Mouse (Mus musculus) CH12.LX (cell line): ENCODE measurements around the gene Tmem150a. TPM values are rescaled to one million over a fixed set of nuclear protein-coding genes. Genes with fewer than 3 reads are reported as not detected.

ENCODE experiments used
- DNase-seq: peaks from one replicate; pipeline ENCODE4 v3.0.0-alpha.2; 2013; ENCODE audit errors: extremely low read depth
- H3K27ac ChIP-seq: 2 replicates; pipeline ENCODE4 v1.5.1; 2012; ENCODE audit warnings: low read depth, mild to moderate bottlenecking, control low read depth, moderate library complexity; ENCODE audit not compliant: insufficient read depth
- H3K27me3 ChIP-seq: replicated peaks from 2 replicates; pipeline ENCODE3; 2012; ENCODE audit warnings: inconsistent platforms
- H3K36me3 ChIP-seq, 2 experiments: replicated peaks in 1 of 2; 2 replicates each; pipeline versions ENCODE3 to v1.6.1; 2012; ENCODE audit warnings: inconsistent platforms in 1 of 2, low read length in 1 of 2, mild to moderate bottlenecking in 1 of 2, mixed read lengths in 1 of 2, moderate library complexity in 1 of 2; ENCODE audit not compliant: control insufficient read depth in 1 of 2, insufficient read depth in 1 of 2
- H3K4me1 ChIP-seq, 2 experiments: 2 replicates each; pipeline ENCODE4 v1.6.1; 2012; ENCODE audit warnings: inconsistent platforms in 1 of 2, moderate library complexity in 1 of 2; ENCODE audit not compliant: insufficient read depth in 2 of 2, control insufficient read depth in 1 of 2
- H3K4me2 ChIP-seq: 2 replicates; pipeline ENCODE4 v1.6.1; 2012; ENCODE audit warnings: low read depth, mild to moderate bottlenecking, control low read depth; ENCODE audit not compliant: poor library complexity, insufficient read depth, severe bottlenecking
- H3K4me3 ChIP-seq, 3 experiments: fragments of 150-350 bp in 1 of 3; sonication (generic) in 1 of 3; replicated peaks in 1 of 3; 2 replicates each; pipeline versions ENCODE3 to v1.5.1; 2011 to 2012; ENCODE audit warnings: low read depth in 2 of 3, low read length in 2 of 3, mild to moderate bottlenecking in 2 of 3, moderate library complexity in 2 of 3, control low read depth in 1 of 3, improper control_type of control experiment in 1 of 3, inconsistent platforms in 1 of 3, mixed read lengths in 1 of 3; ENCODE audit not compliant: poor library complexity in 1 of 3
- H3K79me2 ChIP-seq: replicated peaks from 2 replicates; pipeline ENCODE4 v1.6.1; 2012; ENCODE audit warnings: mild to moderate bottlenecking, moderate library complexity; ENCODE audit not compliant: control insufficient read depth, poor library complexity, insufficient read depth, severe bottlenecking; ENCODE audit errors: extremely low read depth
- H3K9ac ChIP-seq: 2 replicates; pipeline ENCODE4 v1.6.1; 2012; ENCODE audit warnings: low read depth, mild to moderate bottlenecking, control low read depth, moderate library complexity; ENCODE audit not compliant: insufficient read depth
- H3K9me3 ChIP-seq: replicated peaks from 2 replicates; pipeline ENCODE3; 2012; ENCODE audit warnings: low read length, inconsistent platforms, mixed read lengths
- CHD2 ChIP-seq: IDR thresholded peaks from 2 replicates; pipeline ENCODE4 v1.6.1; 2011; ENCODE audit warnings: low read length, improper control_type of control experiment
- ELF1 ChIP-seq: IDR thresholded peaks from 2 replicates; pipeline ENCODE4 v1.6.1; 2014; ENCODE audit warnings: low read depth, mild to moderate bottlenecking, inconsistent platforms, low read length, improper control_type of control experiment
- EP300 ChIP-seq: IDR thresholded peaks from 2 replicates; pipeline ENCODE4 v1.6.1; 2011; ENCODE audit warnings: low read length, improper control_type of control experiment
- ETS1 ChIP-seq: conservative IDR thresholded peaks from 2 replicates; pipeline ENCODE4 v1.6.1; 2012; ENCODE audit warnings: low read depth, mild to moderate bottlenecking, inconsistent platforms, low read length, improper control_type of control experiment, moderate library complexity
- GABPA ChIP-seq: IDR thresholded peaks from 2 replicates; pipeline ENCODE4 v1.6.1; 2012; ENCODE audit warnings: low read depth, low read length, improper control_type of control experiment, inconsistent platforms; ENCODE audit not compliant: insufficient replicate concordance
- IRF4 ChIP-seq: IDR thresholded peaks from 2 replicates; pipeline ENCODE4 v1.6.1; 2014; ENCODE audit warnings: low read depth, mild to moderate bottlenecking, inconsistent platforms, low read length, improper control_type of control experiment
- JUN ChIP-seq: IDR thresholded peaks from 2 replicates; pipeline ENCODE4 v1.6.1; 2011; ENCODE audit warnings: low read depth, mild to moderate bottlenecking, low read length, improper control_type of control experiment, moderate library complexity; ENCODE audit not compliant: insufficient read depth
- JUND ChIP-seq: conservative IDR thresholded peaks from 2 replicates; pipeline ENCODE4 v1.6.1; 2011; ENCODE audit warnings: low read depth, low read length, improper control_type of control experiment
- KAT2A ChIP-seq: IDR thresholded peaks from 2 replicates; pipeline ENCODE4 v1.6.1; 2012; ENCODE audit warnings: low read length, improper control_type of control experiment, inconsistent platforms; ENCODE audit not compliant: insufficient replicate concordance
- MAFK ChIP-seq: IDR thresholded peaks from 2 replicates; pipeline ENCODE4 v1.6.1; 2011; ENCODE audit warnings: low read length, improper control_type of control experiment; ENCODE audit not compliant: insufficient replicate concordance
- MAX ChIP-seq: IDR thresholded peaks from 2 replicates; pipeline ENCODE4 v1.6.1; 2011; ENCODE audit warnings: low read length, improper control_type of control experiment
- MEF2A ChIP-seq: IDR thresholded peaks from 2 replicates; pipeline ENCODE4 v1.6.1; 2014; ENCODE audit warnings: low read depth, mild to moderate bottlenecking, inconsistent platforms, low read length, improper control_type of control experiment, borderline replicate concordance
- MYC ChIP-seq: IDR thresholded peaks from 2 replicates; pipeline ENCODE4 v1.6.1; 2011; ENCODE audit warnings: low read depth, mild to moderate bottlenecking, improper control_type of control experiment, low read length
- NELFE ChIP-seq: IDR thresholded peaks from 2 replicates; pipeline ENCODE4 v1.6.1; 2011; ENCODE audit warnings: low read depth, low read length, improper control_type of control experiment
- NRF1 ChIP-seq: IDR thresholded peaks from 2 replicates; pipeline ENCODE4 v1.6.1; 2014; ENCODE audit warnings: low read depth, mild to moderate bottlenecking, inconsistent platforms, low read length, improper control_type of control experiment, moderate library complexity
- PAX5 ChIP-seq: IDR thresholded peaks from 2 replicates; pipeline ENCODE4 v1.6.1; 2012; ENCODE audit warnings: low read length, inconsistent platforms, mixed read lengths
- POLR2A ChIP-seq: IDR thresholded peaks from 2 replicates; pipeline ENCODE4 v1.6.1; 2011; ENCODE audit warnings: low read depth, mild to moderate bottlenecking, improper control_type of control experiment, low read length
- RAD21 ChIP-seq: IDR thresholded peaks from 2 replicates; pipeline ENCODE4 v1.6.1; 2011; ENCODE audit warnings: low read depth, mild to moderate bottlenecking, low read length, improper control_type of control experiment, moderate library complexity
- RCOR1 ChIP-seq: conservative IDR thresholded peaks from 2 replicates; pipeline ENCODE4 v1.6.1; 2012; ENCODE audit warnings: low read depth, mild to moderate bottlenecking, inconsistent platforms, low read length, improper control_type of control experiment
- SIN3A ChIP-seq: IDR thresholded peaks from 2 replicates; pipeline ENCODE4 v1.6.1; 2012; ENCODE audit warnings: low read length, improper control_type of control experiment, inconsistent platforms
- SMC3 ChIP-seq: IDR thresholded peaks from 2 replicates; pipeline ENCODE4 v1.6.1; 2011; ENCODE audit warnings: low read depth, low read length, improper control_type of control experiment
- TCF12 ChIP-seq: IDR thresholded peaks from 2 replicates; pipeline ENCODE4 v1.6.1; 2014; ENCODE audit warnings: low read depth, mild to moderate bottlenecking, inconsistent platforms, low read length, improper control_type of control experiment
- dilution Hi-C: fragments of 300-500 bp; cut with MboI; formaldehyde crosslinking; loops from 2 replicates; pipeline ENCODE4 v1.14.3; 2020; ENCODE audit warnings: low sequenced_read_pairs; ENCODE audit not compliant: extremely low pct_unique_long_range_greater_than_20kb, extremely low pct_ligation_motif_present
- in situ Hi-C: fragments of 300-500 bp; cut with MboI; formaldehyde crosslinking; loops from 3 replicates; pipeline ENCODE4 v1.14.3; 2019; ENCODE audit warnings: low sequenced_read_pairs, low pct_ligation_motif_present, low pct_unique_long_range_greater_than_20kb, mixed read lengths
- polyA plus RNA-seq: library from polyadenylated mRNA; unstranded; fragments of >175 nt; gene quantifications from 2 replicates; pipeline ENCODE4 v1.2.1, GENCODE M21; 2012; ENCODE audit warnings: low read depth; ENCODE audit not compliant: insufficient read length
- total RNA-seq, 2 experiments: library from RNA; depleted of rRNA; stranded (reverse); fragments of 300-350 nt in 1 of 2; fragments of >200 nt in 1 of 2; gene quantifications; 2 replicates each; pipeline ENCODE4 v1.2.3; 2012 to 2014

The Tmem150a gene
- total and polyA plus RNA-seq, 3 experiments, result 0.24 to 0.93 (median 0.59) TPM

- Histone ChIP-seq H3K4me3 (no peak overlapping the region), H3K79me2 (no peaks in the 10 kb centered on the region; the same call in 1 of the 2 replicates), H3K27ac (no peak overlapping the region), H3K4me1 (0 out of 4 replicates have a peak, but pooled peaks cover 0 to 4% of the 10 kb centered on the region in 2 experiments), H3K4me2 (no peak overlapping the region), H3K27me3 (no peaks in the 10 kb centered on the region), H3K9ac (no peak overlapping the region), H3K9me3 (no peaks in the 10 kb centered on the region), H3K36me3 (peaks cover 70 to 97% of the 10 kb centered on the region in 2 experiments)
- TF ChIP-seq JUND (no peak), MYC (no peak), JUN (no peak), NRF1 (no peak), MAFK (no peak), MAX (no peak), RAD21 (no peak), RCOR1 (no peak), PAX5 (no peak), CHD2 (no peak), EP300 (no peak), GABPA (no peak), SIN3A (no peak)
- dilution Hi-C loops (no loop called here), in situ Hi-C loops (no loop called here)
- DNase-seq, result no peak
These were observed 22.1 kb upstream of the Tmem150a start for GRCm38 (mm10) chr6:72333111-72333510.

GRCm38 (mm10) chr6:72340481-72340880, 14.8 kb upstream of the Tmem150a start:
- in situ Hi-C loops, result no loop called here

More at GRCm38 (mm10) chr6:72340481-72340880, 14.8 kb upstream of the Tmem150a start:
- Histone ChIP-seq H3K4me1 (peaks cover 2 to 29% of the 10 kb centered on the region in 2 experiments; a peak in 3 of 4 replicates), H3K27ac (no peak overlapping the region), H3K79me2 (peaks cover 40% of the 10 kb centered on the region), H3K9ac (no peak overlapping the region), H3K9me3 (no peaks in the 10 kb centered on the region), H3K27me3 (no peaks in the 10 kb centered on the region), H3K4me3 (no peak overlapping the region), H3K36me3 (peaks cover 43 to 70% of the 10 kb centered on the region in 2 experiments), H3K4me2 (no peak overlapping the region)
- dilution Hi-C loops, result no loop called here
- TF ChIP-seq MYC (no peak), CHD2 (no peak), PAX5 (no peak), SMC3 (no peak), JUND (no peak), KAT2A (no peak), ELF1 (no peak), TCF12 (no peak), NELFE (no peak), POLR2A (no peak), ETS1 (no peak), IRF4 (no peak), MEF2A (no peak)
- DNase-seq, result no peak
